Mouse (Mus musculus): Measurements from ENCODE around the gene Bach1. TPM values are rescaled to one million over a fixed set of nuclear protein-coding genes. Genes with fewer than 3 reads are reported as not detected.

Gene Bach1
- 15.9 and 18.4 TPM in 2 replicates for polyA plus RNA-seq (2014; fragmentation: Nextera tagmentation; extraction: Ambion mirVana)

DNA sequence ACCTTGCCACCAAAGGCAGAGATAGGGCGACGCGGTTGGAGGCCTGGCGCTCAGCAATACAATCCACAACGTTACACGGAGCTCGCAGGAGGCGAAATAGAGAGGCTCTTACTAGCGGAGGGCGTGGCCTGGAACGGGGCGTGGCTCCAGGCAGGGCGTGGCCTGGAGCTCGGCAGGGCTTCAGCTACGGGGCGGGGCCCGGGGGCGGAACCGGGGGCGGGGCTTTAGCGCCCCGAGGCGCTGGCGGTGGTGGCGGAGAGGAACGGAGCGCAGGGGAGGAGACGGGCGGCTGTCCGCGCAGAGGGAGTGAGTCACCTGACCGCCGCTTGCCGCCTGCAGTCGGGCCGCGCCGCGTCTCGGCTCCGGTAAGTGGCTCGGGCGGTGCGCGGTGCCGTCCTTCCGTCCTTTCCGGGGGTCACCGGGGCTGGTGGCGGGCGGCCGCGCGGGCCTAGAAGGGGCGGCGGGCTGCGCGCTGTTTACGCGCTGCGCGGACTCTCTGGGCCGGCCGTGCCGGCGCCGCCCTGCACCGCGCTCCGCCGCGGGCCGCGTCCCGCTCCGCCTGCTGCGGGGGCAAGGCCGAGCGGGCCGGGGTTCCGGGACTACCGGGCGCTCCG lies at the start of gene Bach1:
Gene Bach1 (plus strand): TSS at position 254 of the 614 bp plus-strand sequence.
- Histone ChIP-seq H3K4me2 (ENCODE audit: low read depth, severe bottlenecking) (peak within 1 kb of the TSS; percentile 77), H3K27ac (replicated peaks; ENCODE audit: low read depth, low read length) (peak within 1 kb of the TSS; percentile 84), H3K36me3 (ENCODE audit: control insufficient read depth, insufficient read depth, low read length) (no peaks in the 10 kb centered on the region), H3K4me3 (ENCODE audit: low read depth, low read length) (peak within 1 kb of the TSS; percentile 75), H3K9me3 (ENCODE audit: control insufficient read depth, low read length) (no peaks in the 10 kb centered on the region), H3K27me3 (ENCODE audit: control insufficient read depth, insufficient read depth, low read length) (no peaks in the 10 kb centered on the region), H3K4me1 (ENCODE audit: control insufficient read depth, insufficient read depth, low read length) (no peaks in the 10 kb centered on the region), H3K9ac (ENCODE audit: low read length) (peak within 1 kb of the TSS; percentile 94)
- WGBS, result under 1% methylated on average over 30 of the region's 84 CpGs
- ATAC-seq (ENCODE audit: insufficient number of reproducible peaks, low FRiP score, low TSS enrichment, low read depth) (peak; percentile 92), DNase-seq (ENCODE audit: low spot score) (peak; percentile 97)

DNA sequence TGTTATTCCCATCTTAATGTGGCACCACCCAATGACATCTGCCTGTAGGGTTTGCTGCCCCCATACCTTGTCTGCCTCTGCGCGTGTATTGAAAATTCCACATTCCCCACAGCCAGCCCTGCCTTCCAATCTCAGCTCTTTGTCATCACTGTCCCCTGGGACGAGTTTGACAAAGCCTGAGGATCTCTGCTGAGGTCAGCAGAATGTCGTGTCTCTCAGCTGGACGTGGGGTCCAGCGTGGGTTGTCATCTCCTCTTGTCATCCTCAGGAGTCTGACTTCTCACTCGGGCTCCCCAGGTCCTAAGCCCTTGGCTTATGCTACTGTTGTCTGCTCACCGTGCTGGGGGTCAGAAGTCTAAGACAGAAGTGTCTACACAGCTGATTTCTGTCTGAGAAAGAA lies 46.4 kb upstream of the Bach1 start:
- Histone ChIP-seq H3K4me3 (ENCODE audit: low read depth, low read length) (no peak overlapping the region), H3K9me3 (ENCODE audit: control insufficient read depth, low read length) (no peaks in the 10 kb centered on the region)

DNA sequence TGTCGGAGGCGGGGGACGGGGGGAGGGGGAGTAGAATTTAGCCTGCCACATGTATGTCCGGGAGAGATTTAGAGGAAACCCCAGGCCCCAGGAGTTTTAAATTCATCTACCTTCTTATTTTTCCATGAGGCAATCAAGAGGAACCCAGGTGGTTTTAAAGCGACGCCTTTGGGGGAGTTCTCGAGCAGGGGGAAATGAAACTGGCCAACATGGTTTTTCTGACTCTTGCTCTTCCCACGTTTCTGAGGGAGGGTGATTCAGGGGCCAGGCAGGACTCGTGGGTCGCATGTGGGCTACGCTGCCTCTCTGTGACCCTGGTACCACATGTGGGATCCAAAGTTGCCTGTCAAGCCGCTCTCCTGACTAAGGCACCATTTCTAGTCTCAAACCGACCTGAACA lies 45.8 kb upstream of the Bach1 start:
- Histone ChIP-seq H3K4me3 (ENCODE audit: low read depth, low read length) (no peak overlapping the region), H3K4me1 (ENCODE audit: control insufficient read depth, insufficient read depth, low read length) (no peaks in the 10 kb centered on the region), H3K4me2 (ENCODE audit: low read depth, severe bottlenecking) (no peak overlapping the region), H3K36me3 (ENCODE audit: control insufficient read depth, insufficient read depth, low read length) (no peaks in the 10 kb centered on the region), H3K27me3 (ENCODE audit: control insufficient read depth, insufficient read depth, low read length) (no peaks in the 10 kb centered on the region), H3K9me3 (ENCODE audit: control insufficient read depth, low read length) (no peaks in the 10 kb centered on the region), H3K27ac (replicated peaks; ENCODE audit: low read depth, low read length) (no peak overlapping the region), H3K9ac (ENCODE audit: low read length) (no peak overlapping the region)
- WGBS, result 87% methylated on average over 13 of the region's 13 CpGs
- DNase-seq (ENCODE audit: low spot score) (no peak), ATAC-seq (ENCODE audit: insufficient number of reproducible peaks, low FRiP score, low TSS enrichment, low read depth) (no peak)

More for the DNA sequence above, 46.4 kb upstream of the Bach1 start:
- Histone ChIP-seq H3K36me3 (ENCODE audit: control insufficient read depth, insufficient read depth, low read length) (no peaks in the 10 kb centered on the region), H3K27me3 (ENCODE audit: control insufficient read depth, insufficient read depth, low read length) (no peaks in the 10 kb centered on the region), H3K27ac (replicated peaks; ENCODE audit: low read depth, low read length) (no peak overlapping the region), H3K9ac (ENCODE audit: low read length) (no peak overlapping the region), H3K4me1 (ENCODE audit: control insufficient read depth, insufficient read depth, low read length) (no peaks in the 10 kb centered on the region), H3K4me2 (ENCODE audit: low read depth, severe bottlenecking) (no peak overlapping the region)
- ATAC-seq (ENCODE audit: insufficient number of reproducible peaks, low FRiP score, low TSS enrichment, low read depth) (no peak), DNase-seq (ENCODE audit: low spot score) (no peak)
- 82% methylated on average over 8 of the region's 8 CpGs for WGBS

DNA sequence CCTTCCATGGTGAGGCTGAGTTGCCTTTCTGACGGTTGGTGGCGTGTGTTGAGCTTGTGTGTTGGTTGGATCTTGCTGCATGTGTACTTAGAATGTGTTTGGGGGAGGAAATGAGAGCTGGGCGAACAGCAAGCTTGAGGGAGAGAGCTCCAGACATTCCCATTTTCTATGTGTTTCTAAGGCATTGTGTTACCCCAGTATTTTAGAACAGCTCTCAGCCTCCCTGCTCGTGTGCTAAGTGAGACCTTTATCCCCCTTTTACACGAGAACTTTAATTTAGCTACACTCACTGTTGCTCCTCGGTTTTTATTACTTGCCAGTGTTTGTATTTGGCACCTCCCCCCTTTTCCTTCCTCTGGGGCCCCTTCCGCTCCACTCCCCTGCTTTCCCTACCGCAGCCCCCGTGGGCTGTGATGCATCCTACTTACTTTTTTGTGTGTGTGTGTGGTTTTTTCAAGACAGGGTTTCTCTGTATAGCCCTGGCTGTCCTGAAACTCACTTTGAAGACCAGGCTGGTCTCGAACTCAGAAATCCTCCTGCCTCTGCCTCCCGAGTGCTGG lies 44.6 kb upstream of the Bach1 start:
- no peak overlapping the region for H3K4me2 ChIP-seq (ENCODE audit: low read depth, severe bottlenecking)
- H3K36me3 ChIP-seq (ENCODE audit: control insufficient read depth, insufficient read depth, low read length), result no peaks in the 10 kb centered on the region
- DNase-seq (ENCODE audit: low spot score) (no peak), ATAC-seq (ENCODE audit: insufficient number of reproducible peaks, low FRiP score, low TSS enrichment, low read depth) (no peak)
- H3K9me3 ChIP-seq (ENCODE audit: control insufficient read depth, low read length), result no peaks in the 10 kb centered on the region
- H3K4me1 ChIP-seq (ENCODE audit: control insufficient read depth, insufficient read depth, low read length), result no peaks in the 10 kb centered on the region
- H3K9ac ChIP-seq (ENCODE audit: low read length), result no peak overlapping the region
- no peaks in the 10 kb centered on the region for H3K27me3 ChIP-seq (ENCODE audit: control insufficient read depth, insufficient read depth, low read length)
- no peak overlapping the region for H3K27ac ChIP-seq (replicated peaks; ENCODE audit: low read depth, low read length)
- H3K4me3 ChIP-seq (ENCODE audit: low read depth, low read length), result no peak overlapping the region
- 68% methylated on average over 11 of the region's 11 CpGs for WGBS

DNA sequence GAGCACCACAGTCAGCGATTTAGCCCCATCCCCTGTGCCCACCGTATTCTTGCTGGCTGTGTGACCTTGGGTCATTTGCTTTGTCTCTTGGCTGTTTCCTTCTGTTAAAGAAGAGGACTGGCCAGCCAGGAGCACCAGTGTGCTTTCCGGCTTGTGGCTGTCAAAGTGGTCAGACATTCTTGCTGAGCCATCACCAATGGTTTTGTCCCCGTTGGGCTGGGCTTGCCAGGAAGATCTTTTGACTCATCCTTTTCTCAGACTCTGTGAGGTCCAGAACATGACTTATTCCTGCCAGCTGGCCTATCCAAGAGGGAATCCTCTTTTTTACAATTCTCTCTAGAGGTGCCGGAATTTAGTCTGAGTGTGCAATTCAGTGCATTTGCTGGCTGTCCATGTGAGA lies 43.7 kb upstream of the Bach1 start:
- Histone ChIP-seq H3K36me3 (ENCODE audit: control insufficient read depth, insufficient read depth, low read length) (no peaks in the 10 kb centered on the region), H3K4me3 (ENCODE audit: low read depth, low read length) (no peak overlapping the region), H3K27me3 (ENCODE audit: control insufficient read depth, insufficient read depth, low read length) (no peaks in the 10 kb centered on the region), H3K27ac (replicated peaks; ENCODE audit: low read depth, low read length) (no peak overlapping the region), H3K4me2 (ENCODE audit: low read depth, severe bottlenecking) (no peak overlapping the region), H3K9me3 (ENCODE audit: control insufficient read depth, low read length) (no peaks in the 10 kb centered on the region), H3K4me1 (ENCODE audit: control insufficient read depth, insufficient read depth, low read length) (no peaks in the 10 kb centered on the region), H3K9ac (ENCODE audit: low read length) (no peak overlapping the region)
- 86% methylated on average over 5 of the region's 5 CpGs for WGBS
- ATAC-seq (ENCODE audit: insufficient number of reproducible peaks, low FRiP score, low TSS enrichment, low read depth), result no peak
- DNase-seq (ENCODE audit: low spot score), result no peak

DNA sequence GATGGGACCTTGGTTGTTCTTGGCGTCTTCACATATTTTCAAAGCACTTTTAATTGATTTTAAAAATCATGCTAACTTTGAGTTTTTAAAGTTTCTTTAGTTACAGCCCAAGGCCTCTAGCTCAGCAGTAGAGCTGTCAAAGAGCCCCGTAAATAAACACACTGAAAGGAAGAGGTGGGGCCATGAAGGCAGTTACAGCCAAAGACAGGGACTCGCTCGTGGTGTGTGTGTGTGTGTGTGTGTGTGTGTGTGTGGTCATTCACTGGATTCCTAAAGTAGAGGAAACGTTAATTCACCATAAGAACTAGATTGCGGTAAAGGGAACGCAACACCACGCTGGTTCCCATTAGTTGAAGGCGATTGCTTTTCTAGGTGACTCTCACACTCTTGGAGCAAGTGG lies 43.2 kb upstream of the Bach1 start:
- H3K27me3 ChIP-seq (ENCODE audit: control insufficient read depth, insufficient read depth, low read length), result no peaks in the 10 kb centered on the region
- H3K36me3 ChIP-seq (ENCODE audit: control insufficient read depth, insufficient read depth, low read length), result no peaks in the 10 kb centered on the region
- no peak overlapping the region for H3K4me3 ChIP-seq (ENCODE audit: low read depth, low read length)
- H3K4me2 ChIP-seq (ENCODE audit: low read depth, severe bottlenecking), result no peak overlapping the region
- H3K9me3 ChIP-seq (ENCODE audit: control insufficient read depth, low read length), result no peaks in the 10 kb centered on the region
- H3K27ac ChIP-seq (replicated peaks; ENCODE audit: low read depth, low read length), result no peak overlapping the region
- no peak for ATAC-seq (ENCODE audit: insufficient number of reproducible peaks, low FRiP score, low TSS enrichment, low read depth)
- no peaks in the 10 kb centered on the region for H3K4me1 ChIP-seq (ENCODE audit: control insufficient read depth, insufficient read depth, low read length)
- H3K9ac ChIP-seq (ENCODE audit: low read length), result no peak overlapping the region
- no peak for DNase-seq (ENCODE audit: low spot score)
- 74% methylated on average over 9 of the region's 9 CpGs for WGBS

DNA sequence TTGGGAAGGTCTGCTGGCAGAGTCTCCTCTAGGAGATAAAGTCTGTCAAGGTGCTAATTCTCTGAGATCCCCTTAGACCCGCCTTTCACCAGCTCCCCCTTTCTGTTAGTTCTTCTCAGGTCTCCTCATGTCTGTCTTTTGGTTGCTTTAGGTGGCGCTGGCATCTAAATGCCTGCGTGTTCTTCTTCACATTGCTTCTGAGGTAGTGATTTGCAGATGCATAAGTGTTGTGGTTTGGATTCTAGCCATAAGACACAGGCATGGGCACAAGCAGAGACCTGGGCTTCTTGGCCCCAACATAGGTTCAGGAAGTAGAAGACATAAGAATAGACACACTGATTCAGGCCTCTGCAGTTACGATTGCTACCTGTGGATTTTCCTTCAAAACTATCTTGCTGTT lies 42.0 kb upstream of the Bach1 start:
- H3K4me2 ChIP-seq (ENCODE audit: low read depth, severe bottlenecking), result no peak overlapping the region
- H3K36me3 ChIP-seq (ENCODE audit: control insufficient read depth, insufficient read depth, low read length), result no peaks in the 10 kb centered on the region
- no peaks in the 10 kb centered on the region for H3K9me3 ChIP-seq (ENCODE audit: control insufficient read depth, low read length)
- H3K9ac ChIP-seq (ENCODE audit: low read length), result no peak overlapping the region
- no peak overlapping the region for H3K4me3 ChIP-seq (ENCODE audit: low read depth, low read length)
- no peak for DNase-seq (ENCODE audit: low spot score)
- H3K4me1 ChIP-seq (ENCODE audit: control insufficient read depth, insufficient read depth, low read length), result no peaks in the 10 kb centered on the region
- H3K27me3 ChIP-seq (ENCODE audit: control insufficient read depth, insufficient read depth, low read length), result no peaks in the 10 kb centered on the region
- 87% methylated on average over 4 of the region's 4 CpGs for WGBS
- H3K27ac ChIP-seq (replicated peaks; ENCODE audit: low read depth, low read length), result no peak overlapping the region
- ATAC-seq (ENCODE audit: insufficient number of reproducible peaks, low FRiP score, low TSS enrichment, low read depth), result no peak

DNA sequence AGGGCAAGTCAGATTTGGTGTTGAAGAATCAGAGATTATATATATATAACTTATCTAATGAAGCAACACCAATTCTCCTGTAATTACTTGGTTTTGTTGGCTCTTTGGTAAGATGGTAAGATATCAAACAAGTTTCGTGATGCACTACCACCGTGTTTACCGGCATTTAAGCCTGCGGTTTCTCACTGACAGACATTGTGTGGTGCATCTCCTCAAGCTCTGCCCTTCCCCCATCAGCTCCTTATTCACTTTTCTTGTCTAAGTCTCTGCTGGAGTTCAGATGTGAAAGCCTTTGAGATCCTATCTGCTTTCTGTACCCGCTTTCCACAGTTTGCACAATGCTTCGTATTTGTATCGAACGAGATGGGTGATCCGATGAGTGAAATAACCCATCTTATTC lies 41.5 kb upstream of the Bach1 start:
- no peaks in the 10 kb centered on the region for H3K36me3 ChIP-seq (ENCODE audit: control insufficient read depth, insufficient read depth, low read length)
- no peaks in the 10 kb centered on the region for H3K9me3 ChIP-seq (ENCODE audit: control insufficient read depth, low read length)
- no peak overlapping the region for H3K4me2 ChIP-seq (ENCODE audit: low read depth, severe bottlenecking)
- ATAC-seq (ENCODE audit: insufficient number of reproducible peaks, low FRiP score, low TSS enrichment, low read depth), result no peak
- H3K4me1 ChIP-seq (ENCODE audit: control insufficient read depth, insufficient read depth, low read length), result no peaks in the 10 kb centered on the region
- no peak overlapping the region for H3K9ac ChIP-seq (ENCODE audit: low read length)
- no peak overlapping the region for H3K4me3 ChIP-seq (ENCODE audit: low read depth, low read length)
- 93% methylated on average over 9 of the region's 9 CpGs for WGBS
- no peaks in the 10 kb centered on the region for H3K27me3 ChIP-seq (ENCODE audit: control insufficient read depth, insufficient read depth, low read length)
- H3K27ac ChIP-seq (replicated peaks; ENCODE audit: low read depth, low read length), result no peak overlapping the region
- DNase-seq (ENCODE audit: low spot score), result no peak

DNA sequence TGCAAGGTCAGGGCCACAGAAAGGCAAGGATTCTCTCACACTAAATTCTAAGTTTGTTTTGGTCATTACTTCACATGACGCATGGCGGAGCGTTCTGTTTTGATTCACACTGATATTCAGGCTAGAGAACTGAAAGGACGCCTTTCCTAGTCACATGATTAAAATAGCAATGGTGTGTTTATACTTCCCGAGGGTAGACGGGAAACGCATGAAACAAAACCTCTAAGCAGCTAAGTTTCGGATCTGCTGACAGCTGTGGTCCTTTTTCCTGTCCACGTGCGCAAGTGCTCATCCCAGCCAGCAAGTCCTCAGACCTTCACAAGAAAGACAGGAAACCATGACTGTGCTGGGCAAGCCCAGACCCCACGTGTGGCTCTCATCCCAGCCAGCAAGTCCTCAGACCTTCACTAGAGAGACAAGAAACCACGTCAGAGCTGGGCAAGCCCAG lies 37.7 kb upstream of the Bach1 start:
- ATAC-seq (ENCODE audit: insufficient number of reproducible peaks, low FRiP score, low TSS enrichment, low read depth) (no peak), DNase-seq (ENCODE audit: low spot score) (no peak)
- Histone ChIP-seq H3K9ac (ENCODE audit: low read length) (no peak overlapping the region), H3K4me2 (ENCODE audit: low read depth, severe bottlenecking) (no peak overlapping the region), H3K4me3 (ENCODE audit: low read depth, low read length) (no peak overlapping the region), H3K4me1 (ENCODE audit: control insufficient read depth, insufficient read depth, low read length) (no peaks in the 10 kb centered on the region), H3K27ac (replicated peaks; ENCODE audit: low read depth, low read length) (no peak overlapping the region), H3K36me3 (ENCODE audit: control insufficient read depth, insufficient read depth, low read length) (no peaks in the 10 kb centered on the region), H3K9me3 (ENCODE audit: control insufficient read depth, low read length) (no peaks in the 10 kb centered on the region), H3K27me3 (ENCODE audit: control insufficient read depth, insufficient read depth, low read length) (no peaks in the 10 kb centered on the region)
- 86% methylated on average over 12 of the region's 12 CpGs for WGBS
